Comparison of ENCODE assay signal across 13 mouse cellular contexts in genomic region chr17:57085970-57086757, GRCm38 (mm10). TPM values are rescaled to one million over a fixed set of nuclear protein-coding genes. Genes with fewer than 3 reads are reported as not detected.
DNase-seq lines count a peak whose midpoint lies in the region; ATAC-seq and TF ChIP-seq lines count a peak whose summit lies in the region.
"Had no signal": no experiment of that assay in that cellular context is flagged by ENCODE, and none has a peak within 500 bp of the region (broad histone marks: within the 10 kb centered on the region; RNA-seq: fewer than 3 reads in every experiment).

No protein-coding gene starts in this region.

- DNase-seq in left cerebral cortex, postnatal 4 days = peak; percentile 72
- DNase-seq in left cerebral cortex, postnatal 36 days (ENCODE audit: low spot score in 2 of 2) = no peak
- peak; percentile 98 to 99 for DNase-seq in cerebellum, postnatal 14 days
- DNase-seq in hindbrain, embryonic 11.5 days (ENCODE audit: low spot score) = no peak
- DNase-seq in midbrain, postnatal 0 days (ENCODE audit: low spot score) = no peak
- DNase-seq in heart, adult 9 months (ENCODE audit: low spot score in 2 of 2) = no peak
- DNase-seq in urinary bladder, postnatal 14 days (ENCODE audit: low spot score) = no peak
- no peak for DNase-seq in embryo, embryonic 10 days (ENCODE audit: low spot score)
- DNase-seq: adrenal gland, postnatal 10 days; kidney, adult 11 months; lung, postnatal 4 days had no signal

- H3K36me3 ChIP-seq in hindbrain, embryonic 11.5 days (ENCODE audit: control insufficient read depth, insufficient read depth, low read length) = no peaks in the 10 kb centered on the region
- H3K36me3 ChIP-seq in midbrain, postnatal 0 days (ENCODE audit: insufficient read depth, low read length) = peaks cover 17% of the 10 kb centered on the region
- H3K36me3 ChIP-seq: heart, embryonic 12.5 days; liver, embryonic 12.5 days had no signal

- no peak overlapping the region for H3K27ac ChIP-seq in hindbrain, embryonic 11.5 days (ENCODE audit: low read depth, low read length)
- H3K27ac ChIP-seq in midbrain, postnatal 0 days (ENCODE audit: low read depth, low read length) = no peak overlapping the region
- H3K27ac ChIP-seq: liver, embryonic 12.5 days had no signal

- H3K4me1 ChIP-seq in hindbrain, embryonic 11.5 days (replicated peaks; ENCODE audit: control insufficient read depth, insufficient read depth, low read length) = no peaks in the 10 kb centered on the region
- H3K4me1 ChIP-seq in midbrain, postnatal 0 days (ENCODE audit: insufficient read depth, low read length) = peaks cover 10% of the 10 kb centered on the region

- 89% methylated on average over 11 of the region's 11 CpGs for WGBS in hindbrain, embryonic 11.5 days
- 85% methylated on average over 11 of the region's 11 CpGs for WGBS in midbrain, postnatal 0 days

- 0 out of 2 replicates have a peak, but pooled peaks cover 4% of the 10 kb centered on the region for H3K27me3 ChIP-seq in hindbrain, embryonic 11.5 days (ENCODE audit: control insufficient read depth, insufficient read depth, low read length)
- H3K27me3 ChIP-seq in midbrain, postnatal 0 days (ENCODE audit: insufficient read depth, low read length) = no peaks in the 10 kb centered on the region

- H3K4me3 ChIP-seq in hindbrain, embryonic 11.5 days (ENCODE audit: low read depth, low read length) = peak overlapping the region; percentile 47
- peak overlapping the region; percentile 64 for H3K4me3 ChIP-seq in midbrain, postnatal 0 days (ENCODE audit: low read depth, low read length)

- no peaks in the 10 kb centered on the region for H3K9me3 ChIP-seq in hindbrain, embryonic 11.5 days (ENCODE audit: control insufficient read depth, low read length)
- H3K9me3 ChIP-seq in midbrain, postnatal 0 days (ENCODE audit: low read length) = no peaks in the 10 kb centered on the region
- H3K9me3 ChIP-seq: heart, embryonic 12.5 days; liver, embryonic 12.5 days had no signal

- H3K9ac ChIP-seq in hindbrain, embryonic 11.5 days (ENCODE audit: low read depth, low read length) = no peak overlapping the region
- no peak overlapping the region for H3K9ac ChIP-seq in midbrain, postnatal 0 days (replicated peaks; ENCODE audit: low read length, poor library complexity, severe bottlenecking)
- H3K9ac ChIP-seq: liver, embryonic 12.5 days had no signal

- no peak for ATAC-seq in hindbrain, embryonic 11.5 days (ENCODE audit: low FRiP score)
- ATAC-seq in midbrain, postnatal 0 days (ENCODE audit: low FRiP score) = no peak

- TF ChIP-seq CTCF in midbrain, postnatal 0 days (IDR thresholded peaks at IDR 0.05) = no peak

- intact Hi-C loops in left cerebral cortex, postnatal 4 days (cut with DNase I) = no loop called here
- intact Hi-C loops in left cerebral cortex, postnatal 36 days (cut with DNase I) = no loop called here

- H3K4me2 ChIP-seq in hindbrain, embryonic 11.5 days (replicated peaks; ENCODE audit: low read depth, low read length) = no peak overlapping the region; the same call in 1 of the 2 replicates
- H3K4me2 ChIP-seq in midbrain, postnatal 0 days (ENCODE audit: low read depth, low read length, poor library complexity, severe bottlenecking) = peak overlapping the region; percentile 85

RNA-seq across cellular contexts. Expression of gene Tubb4a, which starts 1.4 kb away (rescaled TPM):
- total RNA-seq in left cerebral cortex, postnatal 4 days (2021) = 100 to 1,000 TPM; 308 to 337 TPM
- total RNA-seq in left cerebral cortex, postnatal 36 days (2021) = 100 to 1,000 TPM; 620 to 748 TPM
- 165 and 191 TPM in 2 replicates for polyA plus RNA-seq in hindbrain, embryonic 11.5 days (2014; fragmentation: Nextera tagmentation; extraction: Ambion mirVana)
- total RNA-seq in midbrain, postnatal 0 days (2014; rRNA removed) = 186 and 206 TPM in 2 replicates
- 408 and 417 TPM in 2 replicates for polyA plus RNA-seq in midbrain, postnatal 0 days (2015; fragmentation: Nextera tagmentation; extraction: Ambion mirVana)

RNA-seq across cellular contexts. Expression of gene Dennd1c, which starts 7.8 kb away (rescaled TPM):
- 1 to 10 TPM; 1.2 to 1.4 TPM for total RNA-seq in left cerebral cortex, postnatal 4 days (2021)
- total RNA-seq in left cerebral cortex, postnatal 36 days (2021) = 1 to 10 TPM; 1.7 to 2.5 TPM
- polyA plus RNA-seq in hindbrain, embryonic 11.5 days (2014; fragmentation: Nextera tagmentation; extraction: Ambion mirVana) = 2.9 and 3.8 TPM in 2 replicates
- 0.27 and 1.0 TPM in 2 replicates for total RNA-seq in midbrain, postnatal 0 days (2014; rRNA removed)
- 1.9 and 2.3 TPM in 2 replicates for polyA plus RNA-seq in midbrain, postnatal 0 days (2015; fragmentation: Nextera tagmentation; extraction: Ambion mirVana)

RNA-seq across cellular contexts. Expression of gene Tnfsf9, which starts 19.0 kb away (rescaled TPM):
- 1 to 10 TPM; 1.7 to 2.0 TPM for total RNA-seq in left cerebral cortex, postnatal 4 days (2021)
- total RNA-seq in left cerebral cortex, postnatal 36 days (2021) = under 1 TPM; 0.25 to 0.41 TPM
- 6.3 and 7.6 TPM in 2 replicates for polyA plus RNA-seq in hindbrain, embryonic 11.5 days (2014; fragmentation: Nextera tagmentation; extraction: Ambion mirVana)
- total RNA-seq in midbrain, postnatal 0 days (2014; rRNA removed) = 2.2 and 3.8 TPM in 2 replicates
- polyA plus RNA-seq in midbrain, postnatal 0 days (2015; fragmentation: Nextera tagmentation; extraction: Ambion mirVana) = 3.6 and 4.5 TPM in 2 replicates

RNA-seq across cellular contexts. Expression of gene Slc25a23, which starts 26.5 kb away (rescaled TPM):
- total RNA-seq in left cerebral cortex, postnatal 4 days (2021) = 100 to 1,000 TPM; 188 to 219 TPM
- 100 to 1,000 TPM; 347 to 354 TPM for total RNA-seq in left cerebral cortex, postnatal 36 days (2021)
- polyA plus RNA-seq in hindbrain, embryonic 11.5 days (2014; fragmentation: Nextera tagmentation; extraction: Ambion mirVana) = 14.1 and 16.0 TPM in 2 replicates
- total RNA-seq in midbrain, postnatal 0 days (2014; rRNA removed) = 109 and 146 TPM in 2 replicates
- polyA plus RNA-seq in midbrain, postnatal 0 days (2015; fragmentation: Nextera tagmentation; extraction: Ambion mirVana) = 42.9 and 44.5 TPM in 2 replicates

RNA-seq across cellular contexts. Expression of gene Crb3, which starts 27.3 kb away (rescaled TPM):
- total RNA-seq in left cerebral cortex, postnatal 4 days (2021) = under 1 TPM; 0.40 to 0.97 TPM
- total RNA-seq in left cerebral cortex, postnatal 36 days (2021) = 1 to 10 TPM in 1 of 2 experiments, under 1 TPM in 1; 0.32 to 1.3 TPM
- 2.1 and 3.6 TPM in 2 replicates for polyA plus RNA-seq in hindbrain, embryonic 11.5 days (2014; fragmentation: Nextera tagmentation; extraction: Ambion mirVana)
- 6.2 and 8.5 TPM in 2 replicates for total RNA-seq in midbrain, postnatal 0 days (2014; rRNA removed)
- polyA plus RNA-seq in midbrain, postnatal 0 days (2015; fragmentation: Nextera tagmentation; extraction: Ambion mirVana) = 3.5 and 5.1 TPM in 2 replicates

Comparison
In these comparisons a context has a peak if more than half of its experiments do, and no peak if none do; other contexts are left out.
1. DNase-seq: peak in left cerebral cortex, postnatal 4 days (single experiment) and cerebellum, postnatal 14 days (2 of 2); none in left cerebral cortex, postnatal 36 days (0 of 2), hindbrain, embryonic 11.5 days (single experiment), midbrain, postnatal 0 days (single experiment), heart, adult 9 months (0 of 2), urinary bladder, postnatal 14 days (single experiment) and embryo, embryonic 10 days (single experiment).